Mouse (Mus musculus) midbrain, embryonic 16.5 days (tissue): ENCODE measurements at regions not wholly inside any gene's neighbourhood (a gene's known extent, or its start where the extent isn't known, plus 50 kb on each side); places are given as distances from the start of the nearest gene placed in this dataset.

ENCODE experiments used
- ATAC-seq: fragments of 200-750 bp; cut with Nextera tagmentation; 2 replicates; pipeline ENCODE4 v1.8.0; 2017; ENCODE audit warnings: moderate TSS enrichment
- H3K27ac ChIP-seq: fragments of 300-500 bp; sonication (generic); 2 replicates; pipeline ENCODE4 v1.5.1; 2014; ENCODE audit warnings: mild to moderate bottlenecking, low read length, mixed read lengths
- H3K27me3 ChIP-seq: fragments of 300-500 bp; sonication (generic); 2 replicates; pipeline ENCODE4 v1.6.1; 2014; ENCODE audit warnings: low read depth, low read length, mixed read lengths; ENCODE audit not compliant: control insufficient read depth, insufficient read depth
- H3K36me3 ChIP-seq: fragments of 300-500 bp; sonication (generic); 2 replicates; pipeline ENCODE4 v1.6.1; 2014; ENCODE audit warnings: mild to moderate bottlenecking, low read length, moderate library complexity, mixed read lengths; ENCODE audit not compliant: control insufficient read depth, insufficient read depth
- H3K4me1 ChIP-seq: fragments of 300-500 bp; sonication (generic); 2 replicates; pipeline ENCODE4 v1.6.1; 2014; ENCODE audit warnings: mild to moderate bottlenecking, low read length, mixed read lengths; ENCODE audit not compliant: control insufficient read depth, insufficient read depth
- H3K4me2 ChIP-seq: fragments of 300-500 bp; sonication (generic); 2 replicates; pipeline ENCODE4 v1.6.1; 2014; ENCODE audit warnings: mild to moderate bottlenecking, low read length, mixed read lengths
- H3K4me3 ChIP-seq: fragments of 300-500 bp; sonication (generic); 2 replicates; pipeline ENCODE4 v1.5.1; 2014; ENCODE audit warnings: low read depth, mild to moderate bottlenecking, low read length, moderate library complexity, mixed read lengths
- H3K9ac ChIP-seq: fragments of 300-500 bp; sonication (generic); 2 replicates; pipeline ENCODE4 v1.6.1; 2014; ENCODE audit warnings: low read depth, low read length, mixed read lengths
- H3K9me3 ChIP-seq: fragments of 300-500 bp; sonication (generic); replicated peaks from 2 replicates; pipeline ENCODE4 v1.6.1; 2014; ENCODE audit warnings: mild to moderate bottlenecking, low read length, mixed read lengths; ENCODE audit not compliant: control insufficient read depth, poor library complexity, severe bottlenecking
- WGBS: fragments of 180-500 bp; shearing (Covaris S2); extraction: QIAGEN DNeasy Blood & Tissue Kit; methylation state at CpG from one replicate; pipeline ENCODE4 v1.1.7; 2014; 5-methylcytosine and 5-hydroxymethylcytosine counted together

GRCm38 (mm10) chr1:61206861-61207380, 229.2 kb downstream of the Icos start:
- Histone ChIP-seq H3K4me3 (no peak overlapping the region), H3K27ac (no peak overlapping the region), H3K9ac (no peak overlapping the region), H3K36me3 (no peaks in the 10 kb centered on the region), H3K27me3 (no peaks in the 10 kb centered on the region), H3K4me2 (no peak overlapping the region), H3K4me1 (peaks cover 9% of the 10 kb centered on the region), H3K9me3 (no peaks in the 10 kb centered on the region)
- 93% methylated on average over 6 of the region's 6 CpGs for WGBS
- ATAC-seq: no peak

GRCm38 (mm10) chr1:61208386-61208785, 230.7 kb downstream of the Icos start:
- H3K27ac ChIP-seq: no peak overlapping the region
- no peaks in the 10 kb centered on the region for H3K36me3 ChIP-seq
- peaks cover 9% of the 10 kb centered on the region for H3K4me1 ChIP-seq
- no peak for ATAC-seq
- 36% methylated on average over 1 of the region's 1 CpGs for WGBS
- no peaks in the 10 kb centered on the region for H3K9me3 ChIP-seq
- H3K27me3 ChIP-seq: no peaks in the 10 kb centered on the region
- no peak overlapping the region for H3K4me3 ChIP-seq
- H3K4me2 ChIP-seq: no peak overlapping the region
- no peak overlapping the region for H3K9ac ChIP-seq

- Histone ChIP-seq H3K27ac (no peak overlapping the region), H3K27me3 (no peaks in the 10 kb centered on the region), H3K4me3 (no peak overlapping the region), H3K4me2 (no peak overlapping the region), H3K36me3 (no peaks in the 10 kb centered on the region), H3K9ac (no peak overlapping the region), H3K4me1 (no peaks in the 10 kb centered on the region), H3K9me3 (no peaks in the 10 kb centered on the region)
- ATAC-seq: no peak
- 44% methylated on average over 1 of the region's 1 CpGs for WGBS
These were observed 243.4 kb downstream of the Icos start for GRCm38 (mm10) chr1:61221131-61221530.

- no peaks in the 10 kb centered on the region; the same call in 1 of the 2 replicates for H3K27me3 ChIP-seq
- H3K4me1 ChIP-seq: peaks cover 7% of the 10 kb centered on the region
- no peak overlapping the region for H3K4me3 ChIP-seq
- H3K9ac ChIP-seq: no peak overlapping the region
- no peak overlapping the region for H3K4me2 ChIP-seq
- WGBS: 76% methylated on average over 4 of the region's 4 CpGs
- no peak overlapping the region for H3K27ac ChIP-seq
- no peaks in the 10 kb centered on the region for H3K36me3 ChIP-seq
- H3K9me3 ChIP-seq: no peaks in the 10 kb centered on the region
- no peak for ATAC-seq
These were observed 251.2 kb downstream of the Icos start for GRCm38 (mm10) chr1:61228942-61229341.

- Histone ChIP-seq H3K4me3 (no peak overlapping the region), H3K4me1 (peaks cover 13% of the 10 kb centered on the region), H3K9ac (no peak overlapping the region), H3K27me3 (no peaks in the 10 kb centered on the region; the same call in 1 of the 2 replicates), H3K9me3 (no peaks in the 10 kb centered on the region), H3K27ac (no peak overlapping the region), H3K36me3 (no peaks in the 10 kb centered on the region), H3K4me2 (no peak overlapping the region)
- ATAC-seq: no peak
- 83% methylated on average over 1 of the region's 1 CpGs for WGBS
These were observed 255.3 kb downstream of the Icos start for GRCm38 (mm10) chr1:61233001-61233400.

- no peaks in the 10 kb centered on the region for H3K9me3 ChIP-seq
- H3K27ac ChIP-seq: 0 out of 2 replicates have a peak overlapping the region, but pooled peaks have one; percentile 10
- peak overlapping the region; percentile 38; the same call in 1 of the 2 replicates for H3K9ac ChIP-seq
- H3K36me3 ChIP-seq: no peaks in the 10 kb centered on the region
- WGBS: 14% methylated on average over 10 of the region's 10 CpGs
- peaks cover 13% of the 10 kb centered on the region for H3K4me1 ChIP-seq
- peak; percentile 79; the same call in 1 of the 2 replicates for ATAC-seq
- H3K4me2 ChIP-seq: peak overlapping the region; percentile 36
- no peaks in the 10 kb centered on the region; the same call in 1 of the 2 replicates for H3K27me3 ChIP-seq
- peak overlapping the region; percentile 7; the same call in 1 of the 2 replicates for H3K4me3 ChIP-seq
These were observed 256.0 kb downstream of the Icos start for GRCm38 (mm10) chr1:61233476-61234297.

GRCm38 (mm10) chr1:61234298-61234682, 256.6 kb downstream of the Icos start:
- 4% methylated on average over 1 of the region's 1 CpGs for WGBS
- H3K27me3 ChIP-seq: no peaks in the 10 kb centered on the region
- no peak overlapping the region for H3K27ac ChIP-seq
- H3K4me1 ChIP-seq: peaks cover 13% of the 10 kb centered on the region
- peak overlapping the region; percentile 36 for H3K4me2 ChIP-seq
- H3K9ac ChIP-seq: no peak overlapping the region
- H3K36me3 ChIP-seq: no peaks in the 10 kb centered on the region
- H3K9me3 ChIP-seq: no peaks in the 10 kb centered on the region
- H3K4me3 ChIP-seq: peak overlapping the region; percentile 7; the same call in 1 of the 2 replicates
- ATAC-seq: peak; percentile 39; the same call in 1 of the 2 replicates

GRCm38 (mm10) chr1:61236511-61236910, 258.8 kb downstream of the Icos start:
- Histone ChIP-seq H3K9ac (no peak overlapping the region), H3K4me1 (peaks cover 13% of the 10 kb centered on the region), H3K9me3 (no peaks in the 10 kb centered on the region), H3K27me3 (no peaks in the 10 kb centered on the region), H3K36me3 (no peaks in the 10 kb centered on the region), H3K4me3 (no peak overlapping the region), H3K27ac (no peak overlapping the region), H3K4me2 (no peak overlapping the region)
- ATAC-seq: no peak
- 84% methylated on average over 2 of the region's 2 CpGs for whole genome bisulfite sequencing

GRCm38 (mm10) chr1:61238668-61239067, 260.9 kb downstream of the Icos start:
- Histone ChIP-seq H3K9ac (no peak overlapping the region), H3K4me3 (no peak overlapping the region), H3K27ac (no peak overlapping the region), H3K27me3 (no peaks in the 10 kb centered on the region), H3K9me3 (no peaks in the 10 kb centered on the region), H3K4me2 (no peak overlapping the region), H3K4me1 (peaks cover 9% of the 10 kb centered on the region), H3K36me3 (no peaks in the 10 kb centered on the region)
- 89% methylated on average over 3 of the region's 3 CpGs for WGBS
- no peak for ATAC-seq
